Mouse (Mus musculus) limb, embryonic 11.5 days (tissue): ENCODE results near the gene Efcab5. TPM values are rescaled to one million over a fixed set of nuclear protein-coding genes. Genes with fewer than 3 reads are reported as not detected.

Experiments
- ATAC-seq: fragments of 200-750 bp; cut with Nextera tagmentation; 2 replicates; pipeline ENCODE4 v1.8.0; 2017; ENCODE audit warnings: low read depth; ENCODE audit not compliant: insufficient number of reproducible peaks, low FRiP score, low TSS enrichment
- DNase-seq: peaks from one replicate; pipeline ENCODE4 v3.0.0-alpha.2; 2015; ENCODE audit warnings: low spot score
- H3K27ac ChIP-seq: fragments of 300-500 bp; sonication (generic); replicated peaks from 2 replicates; pipeline ENCODE4 v1.5.1; 2014; ENCODE audit warnings: low read depth, mild to moderate bottlenecking, low read length
- H3K27me3 ChIP-seq: fragments of 300-500 bp; sonication (generic); 2 replicates; pipeline ENCODE4 v1.6.1; 2014; ENCODE audit warnings: mild to moderate bottlenecking, low read length, mixed read lengths; ENCODE audit not compliant: control insufficient read depth, insufficient read depth
- H3K36me3 ChIP-seq: fragments of 300-500 bp; sonication (generic); 2 replicates; pipeline ENCODE4 v1.6.1; 2014; ENCODE audit warnings: mild to moderate bottlenecking, low read length, moderate library complexity, mixed read lengths; ENCODE audit not compliant: control insufficient read depth, insufficient read depth
- H3K4me1 ChIP-seq: fragments of 300-500 bp; sonication (generic); 2 replicates; pipeline ENCODE4 v1.6.1; 2014; ENCODE audit warnings: low read length, mixed read lengths; ENCODE audit not compliant: control insufficient read depth, insufficient read depth
- H3K4me2 ChIP-seq: fragments of 300-500 bp; sonication (generic); 2 replicates; pipeline ENCODE4 v1.6.1; 2014; ENCODE audit warnings: low read depth, mild to moderate bottlenecking, moderate library complexity; ENCODE audit not compliant: severe bottlenecking
- H3K4me3 ChIP-seq: fragments of 300-500 bp; sonication (generic); 2 replicates; pipeline ENCODE4 v1.5.1; 2014; ENCODE audit warnings: low read depth, low read length
- H3K9ac ChIP-seq: fragments of 300-500 bp; sonication (generic); 2 replicates; pipeline ENCODE4 v1.6.1; 2014; ENCODE audit warnings: mild to moderate bottlenecking, low read length
- H3K9me3 ChIP-seq: fragments of 300-500 bp; sonication (generic); 2 replicates; pipeline ENCODE4 v1.6.1; 2016; ENCODE audit warnings: low read length; ENCODE audit not compliant: control insufficient read depth
- WGBS: fragments of 180-500 bp; shearing (Covaris S2); extraction: QIAGEN DNeasy Blood & Tissue Kit; methylation state at CpG from one replicate; pipeline ENCODE4 v1.1.7; 2014; 5-methylcytosine and 5-hydroxymethylcytosine counted together
- polyA plus RNA-seq: library from polyadenylated mRNA; unstranded; fragments of >200 nt; fragmentation: Nextera tagmentation; extraction: Ambion mirVana; gene quantifications from 2 replicates; pipeline ENCODE4 v1.2.1, GENCODE M21; 2014

The Efcab5 gene
- polyA plus RNA-seq, 1 experiment from 2014 or later, result 0.31 TPM

- Histone ChIP-seq H3K4me3 (no peak overlapping the region), H3K27ac (no peak overlapping the region), H3K4me1 (no peaks in the 10 kb centered on the region), H3K9me3 (no peaks in the 10 kb centered on the region), H3K9ac (no peak overlapping the region), H3K4me2 (no peak overlapping the region), H3K36me3 (no peaks in the 10 kb centered on the region), H3K27me3 (no peaks in the 10 kb centered on the region)
- DNase-seq (no peak), ATAC-seq (no peak)
- WGBS, result 81% methylated on average over 19 of the region's 19 CpGs
Observed at GRCm38 (mm10) chr11:77098332-77098972, 90.3 kb downstream of the Efcab5 start.

GRCm38 (mm10) chr11:77096991-77097390 is 91.8 kb downstream of the Efcab5 start:
- ATAC-seq (no peak), DNase-seq (no peak)
- 70% methylated on average over 7 of the region's 7 CpGs for WGBS
- H3K27me3 ChIP-seq, result no peaks in the 10 kb centered on the region
- no peaks in the 10 kb centered on the region for H3K4me1 ChIP-seq
- no peak overlapping the region for H3K4me2 ChIP-seq
- H3K9ac ChIP-seq, result no peak overlapping the region
- no peaks in the 10 kb centered on the region for H3K9me3 ChIP-seq
- no peak overlapping the region for H3K27ac ChIP-seq
- H3K36me3 ChIP-seq, result no peaks in the 10 kb centered on the region
- H3K4me3 ChIP-seq, result no peak overlapping the region

DNA sequence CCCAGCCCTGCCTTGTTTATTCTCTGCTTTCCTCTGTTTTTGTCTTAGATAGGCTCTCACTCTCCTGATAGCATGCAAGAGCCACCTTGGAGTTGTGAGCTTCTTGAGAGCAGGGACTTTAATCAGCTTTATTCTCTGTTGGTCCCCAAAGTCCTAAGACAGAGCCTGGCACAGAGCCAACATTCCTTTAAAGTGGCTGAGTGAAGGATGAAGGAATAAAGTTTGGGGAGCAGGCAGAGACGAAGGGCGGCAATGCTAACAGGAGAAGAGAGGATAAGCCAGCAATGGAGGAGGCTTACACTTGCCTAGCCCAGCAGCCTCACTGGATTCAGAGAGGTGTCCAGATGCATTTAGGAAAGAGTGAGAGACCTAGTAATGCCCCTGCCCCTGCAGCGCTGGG is 92.2 kb downstream of the Efcab5 start:
- ATAC-seq (no peak), DNase-seq (no peak)
- Histone ChIP-seq H3K4me1 (no peaks in the 10 kb centered on the region), H3K9me3 (no peaks in the 10 kb centered on the region), H3K36me3 (no peaks in the 10 kb centered on the region), H3K4me3 (no peak overlapping the region), H3K4me2 (no peak overlapping the region), H3K9ac (no peak overlapping the region), H3K27me3 (no peaks in the 10 kb centered on the region), H3K27ac (no peak overlapping the region)
- 86% methylated on average over 3 of the region's 3 CpGs for WGBS

DNA sequence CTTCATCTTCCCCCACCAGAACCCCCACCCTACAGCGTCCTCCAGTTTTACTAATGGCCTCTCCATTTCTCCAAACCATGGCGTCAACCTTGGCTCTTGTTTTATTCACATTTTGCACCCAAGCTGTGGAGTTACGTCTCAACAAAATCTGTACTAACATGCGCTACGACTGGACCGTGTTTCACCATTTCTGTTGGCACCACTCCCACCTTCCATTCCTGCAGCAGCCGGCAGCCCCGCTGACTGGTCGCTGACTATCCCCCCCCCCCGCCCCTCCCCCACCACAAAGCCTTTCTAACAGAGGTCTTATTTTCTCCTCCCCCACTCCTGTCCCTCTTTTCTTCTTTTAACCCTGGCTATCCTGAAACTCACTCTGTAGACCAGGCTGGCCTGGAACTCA is 93.6 kb downstream of the Efcab5 start:
- 73% methylated on average over 10 of the region's 10 CpGs for WGBS
- no peaks in the 10 kb centered on the region for H3K36me3 ChIP-seq
- no peak for ATAC-seq

DNA sequence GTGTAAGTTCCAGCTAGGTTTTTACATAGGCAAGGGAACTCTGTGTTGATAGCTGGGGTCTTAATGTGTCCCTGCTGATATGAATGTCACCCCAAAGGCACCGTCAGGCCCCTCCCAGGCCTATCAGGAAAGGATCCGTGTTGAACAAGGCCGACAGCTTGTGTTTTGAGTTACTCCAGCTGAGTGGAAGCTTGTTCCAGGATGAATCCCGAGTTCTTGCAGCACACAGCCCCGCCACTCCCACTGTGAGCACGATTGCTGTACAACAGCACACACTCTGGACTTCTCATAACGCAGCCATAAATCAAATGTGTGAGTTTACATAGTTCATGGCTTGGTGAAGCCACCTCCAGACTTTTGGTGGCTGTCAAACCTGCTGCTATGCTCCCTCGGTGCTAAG is 94.6 kb downstream of the Efcab5 start:
- 69% methylated on average over 8 of the region's 8 CpGs for WGBS
- Histone ChIP-seq H3K9me3 (no peaks in the 10 kb centered on the region), H3K4me3 (no peak overlapping the region), H3K4me2 (no peak overlapping the region), H3K9ac (no peak overlapping the region), H3K27ac (no peak overlapping the region), H3K36me3 (no peaks in the 10 kb centered on the region), H3K4me1 (no peaks in the 10 kb centered on the region), H3K27me3 (no peaks in the 10 kb centered on the region)
- ATAC-seq, result no peak
- DNase-seq, result no peak

More for the DNA sequence above, 93.6 kb downstream of the Efcab5 start:
- H3K4me2 ChIP-seq, result no peak overlapping the region
- H3K9me3 ChIP-seq, result no peaks in the 10 kb centered on the region
- H3K27ac ChIP-seq, result no peak overlapping the region
- no peak for DNase-seq
- H3K9ac ChIP-seq, result no peak overlapping the region
- H3K27me3 ChIP-seq, result no peaks in the 10 kb centered on the region
- H3K4me1 ChIP-seq, result no peaks in the 10 kb centered on the region
- no peak overlapping the region for H3K4me3 ChIP-seq

DNA sequence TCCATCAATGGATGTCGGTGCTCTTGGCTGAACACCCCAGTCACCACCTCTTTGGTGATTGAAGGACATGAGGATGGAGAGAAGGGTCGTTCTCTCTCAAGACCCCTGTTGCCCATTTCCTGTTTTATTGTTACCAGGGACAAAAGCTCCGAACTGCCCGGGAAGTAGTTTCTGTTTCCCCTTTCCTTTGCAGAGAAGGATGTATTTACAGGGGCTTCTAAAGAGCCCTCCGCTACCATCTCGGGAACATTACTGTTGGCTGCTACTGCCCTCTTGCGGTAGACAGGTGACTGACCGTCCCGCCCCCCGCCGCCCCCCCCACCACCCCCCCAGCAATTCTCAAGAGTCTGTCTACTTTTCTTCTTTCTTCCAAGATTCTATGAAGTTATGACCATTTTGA is 95.6 kb downstream of the Efcab5 start:
- no peaks in the 10 kb centered on the region for H3K36me3 ChIP-seq
- H3K27ac ChIP-seq, result no peak overlapping the region
- H3K4me2 ChIP-seq, result peak overlapping the region; percentile 43; the same call in 1 of the 2 replicates
- DNase-seq (peak; percentile 69), ATAC-seq (no peak)
- no peaks in the 10 kb centered on the region for H3K27me3 ChIP-seq
- no peaks in the 10 kb centered on the region for H3K9me3 ChIP-seq
- peak overlapping the region; percentile 16 for H3K4me3 ChIP-seq
- no peak overlapping the region for H3K9ac ChIP-seq
- no peaks in the 10 kb centered on the region for H3K4me1 ChIP-seq
- WGBS, result 2% methylated on average over 11 of the region's 11 CpGs

DNA sequence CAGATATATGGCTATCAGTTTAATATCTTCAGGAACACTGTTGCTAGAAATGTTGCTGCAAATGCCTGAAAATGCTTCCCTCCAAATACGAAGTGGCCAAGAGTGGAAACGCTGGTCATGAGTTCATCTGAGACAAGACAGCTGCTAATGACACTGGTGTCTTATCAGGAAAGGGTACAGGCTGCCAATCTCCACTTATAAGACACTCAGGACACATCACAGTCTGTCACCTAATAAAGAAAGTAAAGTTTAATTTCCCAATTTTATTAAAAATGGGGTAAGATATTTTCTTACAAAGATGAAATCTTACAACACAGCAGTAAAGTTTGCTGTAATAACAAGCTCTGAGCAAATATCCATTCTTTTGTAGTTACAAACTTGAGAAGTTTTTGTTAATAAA is 99.6 kb downstream of the Efcab5 start:
- 80% methylated on average over 2 of the region's 2 CpGs for WGBS
- Histone ChIP-seq H3K9ac (no peak overlapping the region), H3K4me1 (no peaks in the 10 kb centered on the region), H3K36me3 (no peaks in the 10 kb centered on the region), H3K27ac (no peak overlapping the region), H3K4me2 (no peak overlapping the region), H3K4me3 (no peak overlapping the region), H3K9me3 (no peaks in the 10 kb centered on the region), H3K27me3 (no peaks in the 10 kb centered on the region)
- DNase-seq (no peak), ATAC-seq (no peak)

DNA sequence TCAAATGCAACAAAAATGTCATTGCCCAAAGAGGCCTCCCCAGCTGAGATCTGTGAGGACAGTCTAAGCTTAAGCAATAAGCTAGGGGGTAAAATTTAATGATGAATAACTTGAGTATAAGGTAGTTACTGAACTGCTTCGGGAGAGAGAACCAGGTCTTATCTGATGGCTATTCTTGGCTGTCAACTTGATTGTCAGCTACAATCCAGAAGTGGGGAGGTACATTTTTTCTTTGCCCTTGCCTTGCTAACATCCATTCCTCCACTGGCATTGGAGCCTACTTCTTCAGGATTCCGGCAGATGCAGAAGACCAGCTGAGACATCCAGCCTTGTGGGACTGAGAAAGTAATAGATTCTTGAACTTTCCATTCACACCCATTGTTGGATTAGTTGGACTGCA is 101.8 kb downstream of the Efcab5 start:
- Histone ChIP-seq H3K9me3 (no peaks in the 10 kb centered on the region), H3K4me1 (no peaks in the 10 kb centered on the region), H3K4me2 (no peak overlapping the region), H3K9ac (no peak overlapping the region), H3K27ac (no peak overlapping the region), H3K4me3 (no peak overlapping the region), H3K36me3 (no peaks in the 10 kb centered on the region), H3K27me3 (no peaks in the 10 kb centered on the region)
- ATAC-seq, result no peak
- WGBS, result 85% methylated on average over 2 of the region's 2 CpGs
- DNase-seq, result no peak
